Mouse (Mus musculus) forebrain, embryonic 11.5 days (tissue): Measurements from ENCODE around the gene Pphln1. TPM values are rescaled to one million over a fixed set of nuclear protein-coding genes. Genes with fewer than 3 reads are reported as not detected.

ENCODE experiments used
- ATAC-seq: fragments of 200-750 bp; cut with Nextera tagmentation; replicated peaks from 2 replicates; pipeline ENCODE4 v1.8.0; 2017; ENCODE audit warnings: moderate TSS enrichment; ENCODE audit not compliant: low FRiP score
- DNase-seq: peaks from one replicate; pipeline ENCODE4 v3.0.0-alpha.2; 2017; ENCODE audit warnings: low spot score
- H3K27ac ChIP-seq: fragments of 300-500 bp; sonication (generic); 2 replicates; pipeline ENCODE4 v1.5.1; 2014; ENCODE audit warnings: low read depth, low read length
- H3K27me3 ChIP-seq: fragments of 300-500 bp; sonication (generic); 2 replicates; pipeline ENCODE4 v1.6.1; 2014; ENCODE audit warnings: mild to moderate bottlenecking, low read length, mixed read lengths; ENCODE audit not compliant: control insufficient read depth, insufficient read depth
- H3K36me3 ChIP-seq: fragments of 300-500 bp; sonication (generic); 2 replicates; pipeline ENCODE4 v1.6.1; 2014; ENCODE audit warnings: mild to moderate bottlenecking, low read length, moderate library complexity, mixed read lengths; ENCODE audit not compliant: control insufficient read depth, insufficient read depth
- H3K4me1 ChIP-seq: fragments of 300-500 bp; sonication (generic); replicated peaks from 2 replicates; pipeline ENCODE4 v1.6.1; 2014; ENCODE audit warnings: low read length, mixed read lengths; ENCODE audit not compliant: control insufficient read depth, insufficient read depth
- H3K4me2 ChIP-seq: fragments of 300-500 bp; sonication (generic); 2 replicates; pipeline ENCODE4 v1.6.1; 2014; ENCODE audit warnings: low read depth, mild to moderate bottlenecking, low read length, moderate library complexity, mixed read lengths; ENCODE audit not compliant: severe bottlenecking
- H3K4me3 ChIP-seq: fragments of 300-500 bp; sonication (generic); 2 replicates; pipeline ENCODE4 v1.5.1; 2014; ENCODE audit warnings: low read depth, low read length
- H3K9ac ChIP-seq: fragments of 300-500 bp; sonication (generic); 2 replicates; pipeline ENCODE4 v1.6.1; 2014; ENCODE audit warnings: low read length
- H3K9me3 ChIP-seq: fragments of 300-500 bp; sonication (generic); 2 replicates; pipeline ENCODE4 v1.6.1; 2016; ENCODE audit warnings: low read length, mixed read lengths; ENCODE audit not compliant: control insufficient read depth
- WGBS: fragments of 180-500 bp; shearing (Covaris S2); extraction: QIAGEN DNeasy Blood & Tissue Kit; methylation state at CpG from one replicate; pipeline ENCODE4 v1.1.7; 2014; 5-methylcytosine and 5-hydroxymethylcytosine counted together
- polyA plus RNA-seq: library from polyadenylated mRNA; unstranded; fragments of >200 nt; fragmentation: Nextera tagmentation; extraction: Ambion mirVana; gene quantifications from 2 replicates; pipeline ENCODE4 v1.2.1, GENCODE M21; 2014

The Pphln1 gene
- polyA plus RNA-seq, 1 experiment from 2014 or later, result 79.9 TPM

DNA sequence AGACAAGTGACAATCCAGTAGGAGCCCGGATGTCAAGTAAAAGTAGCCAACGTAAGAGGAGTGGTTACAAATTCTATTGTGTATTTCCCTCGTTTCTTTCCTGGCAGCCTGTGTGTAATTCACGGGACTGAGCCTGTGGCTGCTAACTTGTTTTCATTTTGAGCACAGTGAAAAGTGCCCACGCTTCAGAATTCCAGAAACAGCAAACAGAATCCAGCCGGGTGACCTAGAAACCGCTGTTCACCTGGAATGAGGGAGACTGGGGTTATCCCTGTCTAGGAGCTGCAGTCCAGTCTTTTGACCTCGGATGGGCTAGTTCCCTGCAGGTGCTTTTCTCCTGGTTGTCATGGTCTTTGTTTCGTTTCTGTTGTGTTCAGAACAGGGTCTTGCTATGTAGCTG, 117.2 kb downstream of the Pphln1 start:
- peaks cover 7% of the 10 kb centered on the region for H3K4me1 ChIP-seq
- 74% methylated on average over 9 of the region's 9 CpGs for WGBS
- H3K4me2 ChIP-seq, result no peak overlapping the region
- no peaks in the 10 kb centered on the region for H3K9me3 ChIP-seq
- H3K27ac ChIP-seq, result no peak overlapping the region
- no peak for ATAC-seq
- no peaks in the 10 kb centered on the region for H3K36me3 ChIP-seq
- no peak overlapping the region for H3K9ac ChIP-seq
- H3K27me3 ChIP-seq, result peaks cover 12% of the 10 kb centered on the region; the same call in 1 of the 2 replicates
- H3K4me3 ChIP-seq, result no peak overlapping the region
- DNase-seq, result no peak

DNA sequence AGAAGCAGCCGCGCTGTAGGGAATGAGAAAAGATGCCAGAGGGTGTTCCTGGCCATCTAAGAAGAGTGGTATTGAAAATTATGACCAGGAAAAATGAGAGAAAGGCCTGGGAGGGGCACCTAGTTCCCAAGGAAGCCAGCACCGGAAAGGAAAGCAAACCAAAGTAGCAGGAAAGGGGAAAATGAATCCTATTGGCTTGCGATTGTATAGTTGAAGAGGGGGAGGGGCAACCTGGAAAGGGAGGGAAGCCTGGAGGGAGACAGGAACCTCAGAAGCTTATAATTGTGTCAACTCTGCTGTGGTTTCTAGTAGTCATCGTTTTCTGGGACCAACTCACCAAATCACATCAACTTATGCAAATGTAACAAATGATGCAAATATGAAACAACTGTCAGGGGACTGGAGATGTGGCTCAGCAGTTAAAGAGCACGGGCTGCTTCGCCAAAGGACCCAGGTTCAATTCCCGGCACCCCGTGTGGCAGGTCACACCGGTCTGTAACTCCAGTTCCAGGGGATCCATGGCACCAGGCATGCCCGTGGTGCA, 118.9 kb downstream of the Pphln1 start:
- Histone ChIP-seq H3K9ac (no peak overlapping the region), H3K27ac (no peak overlapping the region), H3K4me1 (peaks cover 6% of the 10 kb centered on the region), H3K36me3 (no peaks in the 10 kb centered on the region), H3K4me2 (no peak overlapping the region), H3K9me3 (no peaks in the 10 kb centered on the region), H3K27me3 (peaks cover 21% of the 10 kb centered on the region; the same call in 1 of the 2 replicates), H3K4me3 (no peak overlapping the region)
- no peak for DNase-seq
- no peak for ATAC-seq
- WGBS, result 73% methylated on average over 11 of the region's 11 CpGs

DNA sequence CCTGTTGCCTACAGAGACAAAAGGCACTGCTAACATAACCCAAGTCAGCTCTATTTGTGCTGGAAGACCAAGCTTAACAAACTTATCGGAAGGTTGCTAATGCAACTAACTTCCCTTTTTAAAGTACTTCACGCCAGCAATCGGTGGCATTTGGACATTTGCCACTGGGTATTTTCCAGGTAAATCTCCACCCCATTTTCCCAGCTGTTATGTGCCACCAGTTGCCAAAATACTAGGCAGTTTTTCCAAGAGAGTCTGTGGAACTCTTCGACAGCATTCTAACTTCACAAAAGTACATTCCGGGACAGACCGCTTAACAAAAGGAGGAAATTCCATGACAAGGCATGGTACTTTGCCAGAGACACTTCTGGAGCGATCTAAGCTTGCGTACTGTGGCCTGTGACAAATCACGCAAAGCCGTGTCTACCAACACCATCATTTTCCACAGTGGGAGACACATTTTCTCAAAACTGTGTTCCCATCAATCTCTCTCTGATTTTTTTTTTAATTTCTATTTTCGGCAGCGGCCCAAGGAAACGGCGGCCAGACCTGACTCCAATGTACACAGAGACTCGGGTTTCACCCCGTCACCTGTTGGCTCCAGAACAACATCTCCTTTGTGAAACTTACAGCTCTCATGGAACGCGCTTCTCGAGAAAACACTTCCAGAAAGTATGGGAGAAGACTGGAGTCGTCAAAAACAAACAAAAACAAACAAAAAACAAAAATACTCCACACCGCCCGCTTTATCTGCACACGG, 120.2 kb downstream of the Pphln1 start:
- no peak for DNase-seq
- WGBS, result 3% methylated on average over 23 of the region's 23 CpGs

DNA sequence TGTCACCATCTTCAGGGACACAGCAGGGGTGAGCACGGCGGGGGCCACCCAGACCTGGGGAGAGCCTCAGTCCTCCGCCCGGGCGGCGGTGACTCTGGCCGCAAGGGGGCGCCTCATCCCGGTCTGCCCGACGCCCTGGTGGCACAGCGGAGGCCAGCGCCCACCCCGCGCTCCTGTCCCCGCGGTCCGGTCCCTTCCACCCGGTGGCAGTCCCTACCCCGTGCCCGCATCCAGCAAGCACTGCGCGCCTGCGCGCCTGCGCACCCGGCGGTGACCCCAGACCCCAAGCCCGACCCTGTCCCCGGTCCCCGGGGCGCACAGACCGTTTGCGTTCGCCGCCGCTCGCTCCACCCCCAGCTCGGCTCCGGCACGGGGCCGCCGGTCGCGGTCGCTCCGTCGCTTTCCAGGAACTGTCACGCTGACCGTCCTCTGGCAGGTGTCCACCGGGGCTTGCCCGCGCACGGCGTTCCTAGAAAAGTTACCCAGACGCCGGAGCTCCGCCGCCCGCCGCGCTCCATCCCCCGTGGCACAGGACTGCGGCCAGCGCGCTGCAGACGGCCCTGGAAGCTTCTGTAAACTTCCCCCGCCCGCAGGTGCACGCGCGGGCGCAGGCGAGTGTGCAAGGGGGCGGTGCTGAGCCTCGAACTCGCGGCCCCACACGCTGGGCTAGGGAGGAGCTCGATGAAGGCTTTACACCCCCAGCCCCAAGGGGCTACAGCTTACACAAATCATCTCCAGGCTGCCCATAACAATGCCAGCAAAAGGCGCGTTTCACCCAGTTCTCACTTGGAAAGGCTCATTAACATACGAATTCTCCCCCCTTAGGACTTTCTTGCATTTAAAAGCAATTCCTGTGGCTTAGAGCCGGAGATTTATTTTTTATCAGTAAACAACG, 121.0 kb downstream of the Pphln1 start:
- Histone ChIP-seq H3K9me3 (no peaks in the 10 kb centered on the region), H3K4me3 (peak overlapping the region; percentile 67), H3K27ac (no peak overlapping the region), H3K36me3 (no peaks in the 10 kb centered on the region), H3K27me3 (peaks cover 16% of the 10 kb centered on the region; the same call in 1 of the 2 replicates), H3K4me2 (peak overlapping the region; percentile 94), H3K9ac (peak overlapping the region; percentile 61), H3K4me1 (peaks cover 2% of the 10 kb centered on the region)
- under 1% methylated on average over 83 of the region's 85 CpGs for WGBS
- ATAC-seq (peak; percentile 89), DNase-seq (peak; percentile 91)

More for the DNA sequence above, 120.2 kb downstream of the Pphln1 start:
- Histone ChIP-seq H3K27ac (no peak overlapping the region), H3K36me3 (no peaks in the 10 kb centered on the region), H3K4me1 (peaks cover 2% of the 10 kb centered on the region), H3K27me3 (peaks cover 16% of the 10 kb centered on the region; the same call in 1 of the 2 replicates), H3K4me2 (peak overlapping the region; percentile 94), H3K9ac (peak overlapping the region; percentile 61; the same call in 1 of the 2 replicates), H3K4me3 (peak overlapping the region; percentile 67), H3K9me3 (no peaks in the 10 kb centered on the region)
- ATAC-seq, result no peak

DNA sequence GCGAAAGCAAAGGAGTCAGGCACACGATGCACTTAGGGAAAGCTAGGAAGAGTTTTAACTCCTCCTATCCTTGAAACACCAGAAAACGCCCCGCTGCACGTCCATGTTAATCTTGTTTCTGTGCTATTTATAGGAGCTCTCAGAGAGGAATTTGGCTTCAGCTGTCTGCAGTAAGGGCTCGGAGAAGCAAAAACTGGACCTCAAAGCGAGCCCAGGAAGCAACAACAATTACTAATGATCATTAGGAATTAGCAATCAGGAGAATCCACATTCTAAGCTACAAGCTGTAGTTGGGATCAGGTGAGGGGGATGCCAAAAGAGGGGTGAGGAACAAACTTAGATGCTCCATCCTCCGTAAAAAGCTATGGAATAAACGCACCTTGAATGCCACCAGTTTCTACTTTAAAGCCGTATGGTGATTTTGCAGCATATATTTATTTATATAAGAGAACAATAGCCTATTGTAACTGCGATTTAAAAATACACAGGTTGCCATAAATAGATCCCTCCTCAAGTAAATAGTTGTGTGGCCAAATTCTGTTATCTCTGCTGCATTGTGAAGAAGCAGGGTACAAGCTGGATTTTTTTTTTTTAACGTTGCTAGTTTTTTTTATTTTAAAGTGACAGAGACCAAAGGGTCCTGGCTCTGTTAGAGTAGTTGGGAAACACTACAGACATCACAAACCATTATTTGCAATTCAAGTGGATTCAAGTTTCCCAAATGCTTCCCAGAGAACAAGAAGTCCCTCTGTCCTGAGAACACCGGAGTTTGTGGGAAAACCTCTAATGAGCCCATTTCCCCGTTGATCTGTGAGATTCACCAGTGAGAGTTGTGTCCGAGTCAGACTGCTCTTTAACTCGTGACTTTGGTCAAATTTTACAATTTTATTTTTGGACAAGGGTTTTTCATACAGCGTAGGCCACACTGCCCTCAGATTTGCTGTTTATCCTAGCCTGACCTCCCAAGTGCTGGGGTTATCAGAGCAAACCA, 122.0 kb downstream of the Pphln1 start:
- WGBS, result 5% methylated on average over 17 of the region's 17 CpGs
- DNase-seq, result no peak

DNA sequence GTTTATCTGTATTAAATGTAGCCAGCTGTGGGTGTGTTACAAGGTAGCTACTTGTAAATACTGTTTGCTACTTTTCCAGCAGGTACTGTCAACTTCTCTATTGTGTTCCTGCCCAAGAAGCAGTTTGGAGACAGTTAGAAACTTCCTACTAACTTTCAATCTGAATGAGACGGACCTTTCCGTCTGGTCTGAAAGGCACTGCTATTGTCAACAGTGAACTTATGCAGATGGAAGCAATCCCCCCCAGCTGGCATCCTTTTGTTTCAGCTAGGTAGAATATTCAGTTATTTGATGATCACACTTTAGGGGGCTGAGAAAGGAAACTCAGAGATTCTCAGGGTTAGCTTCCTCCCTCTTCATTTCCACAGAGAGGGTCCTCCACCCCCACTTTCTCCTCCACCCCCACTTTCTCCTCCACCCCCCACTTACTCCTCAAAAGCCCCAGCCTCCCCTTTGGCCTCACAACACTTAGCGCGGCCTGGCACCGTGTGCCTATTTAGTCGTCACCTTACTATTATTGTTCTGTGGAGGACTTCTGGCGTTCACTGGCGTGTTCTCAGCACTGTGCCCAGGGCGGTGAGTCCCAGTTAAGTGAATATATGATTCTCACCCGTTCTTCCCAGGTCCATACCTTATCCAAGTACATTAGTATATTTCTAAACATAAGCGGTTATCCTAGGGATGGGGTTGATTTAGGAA, 123.1 kb downstream of the Pphln1 start:
- ATAC-seq, result no peak
- no peak for DNase-seq
- H3K9ac ChIP-seq, result no peak overlapping the region
- H3K9me3 ChIP-seq, result no peaks in the 10 kb centered on the region
- WGBS, result 31% methylated on average over 11 of the region's 11 CpGs
- H3K4me3 ChIP-seq, result no peak overlapping the region
- H3K27ac ChIP-seq, result no peak overlapping the region
- peaks cover 16% of the 10 kb centered on the region; the same call in 1 of the 2 replicates for H3K27me3 ChIP-seq
- peaks cover 2% of the 10 kb centered on the region for H3K4me1 ChIP-seq
- H3K36me3 ChIP-seq, result no peaks in the 10 kb centered on the region
- no peak overlapping the region for H3K4me2 ChIP-seq

More for the DNA sequence above, 122.0 kb downstream of the Pphln1 start:
- Histone ChIP-seq H3K9me3 (no peaks in the 10 kb centered on the region), H3K27ac (no peak overlapping the region), H3K4me1 (peaks cover 2% of the 10 kb centered on the region), H3K4me2 (peak overlapping the region; percentile 94; the same call in 1 of the 2 replicates), H3K36me3 (no peaks in the 10 kb centered on the region), H3K9ac (0 out of 2 replicates have a peak overlapping the region, but pooled peaks have one; percentile 61), H3K27me3 (peaks cover 16% of the 10 kb centered on the region; the same call in 1 of the 2 replicates), H3K4me3 (peak overlapping the region; percentile 67)
- ATAC-seq, result no peak

DNA sequence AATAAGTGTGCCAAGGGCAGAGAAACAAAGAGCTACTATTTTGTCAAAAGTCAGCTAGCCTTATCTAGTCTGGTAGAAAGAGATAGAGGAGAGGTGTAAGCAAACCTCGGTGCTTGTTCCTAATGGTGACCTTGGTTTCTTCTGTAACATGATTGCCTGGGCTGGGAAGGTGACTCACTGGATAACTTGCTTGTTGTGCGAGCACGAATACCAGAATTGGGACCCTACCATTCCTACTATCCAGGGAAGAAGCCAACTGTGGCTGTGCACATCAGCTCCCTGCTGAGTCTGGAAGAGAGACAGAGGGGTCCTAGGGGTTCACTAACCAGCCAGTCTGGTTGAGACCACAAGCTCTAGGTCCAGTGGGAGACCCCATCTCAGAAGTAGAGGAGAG, 123.6 kb downstream of the Pphln1 start:
- H3K9ac ChIP-seq, result no peak overlapping the region
- no peak overlapping the region for H3K27ac ChIP-seq
- H3K4me1 ChIP-seq, result peaks cover 2% of the 10 kb centered on the region
- H3K4me3 ChIP-seq, result no peak overlapping the region
- H3K9me3 ChIP-seq, result no peaks in the 10 kb centered on the region
- DNase-seq (no peak), ATAC-seq (no peak)
- H3K36me3 ChIP-seq, result no peaks in the 10 kb centered on the region
- H3K4me2 ChIP-seq, result no peak overlapping the region
- H3K27me3 ChIP-seq, result peaks cover 16% of the 10 kb centered on the region; the same call in 1 of the 2 replicates
- WGBS, result 45% methylated on average over 3 of the region's 3 CpGs
